Mouse (Mus musculus) bone marrow, adult 2 months (tissue): Measurements from ENCODE around the gene Olfr849. TPM values are rescaled to one million over a fixed set of nuclear protein-coding genes. Genes with fewer than 3 reads are reported as not detected.

ENCODE experiments used
- H3K27ac ChIP-seq: fragments of 200-500 bp; 2 replicates; pipeline ENCODE4 v1.5.1; 2012; ENCODE audit warnings: low read depth, mild to moderate bottlenecking, control low read depth, inconsistent platforms, low read length; ENCODE audit not compliant: control insufficient read depth, poor library complexity, insufficient read depth
- H3K4me1 ChIP-seq: fragments of 200-500 bp; 2 replicates; pipeline ENCODE4 v1.6.1; 2011; ENCODE audit warnings: low read length; ENCODE audit not compliant: control insufficient read depth, insufficient read depth
- H3K4me3 ChIP-seq: fragments of 200-500 bp; replicated peaks from 2 replicates; pipeline ENCODE3; 2011; ENCODE audit warnings: mild to moderate bottlenecking, low read depth, low read length, control low read depth; ENCODE audit not compliant: control insufficient read depth
- CTCF ChIP-seq: fragments of 200-500 bp; IDR thresholded peaks from 2 replicates; pipeline ENCODE4 v1.5.1; 2011; ENCODE audit warnings: low read length, control low read depth; ENCODE audit not compliant: control insufficient read depth, insufficient read depth
- POLR2A ChIP-seq: fragments of 200-500 bp; IDR thresholded peaks from 2 replicates; pipeline ENCODE4 v1.6.1; 2011; ENCODE audit warnings: low read depth, mild to moderate bottlenecking, control low read depth, low read length, borderline replicate concordance; ENCODE audit not compliant: control insufficient read depth
- WGBS: fragments of 180-500 bp; shearing (Covaris S2); methylation state at CpG from one replicate; pipeline ENCODE4 v1.1.7; 2018; 5-methylcytosine and 5-hydroxymethylcytosine counted together
- polyA plus RNA-seq: library from polyadenylated mRNA; stranded (reverse); fragments of >200 nt; gene quantifications from 2 replicates; pipeline ENCODE4 v1.2.4, GENCODE M21; 2011; ENCODE audit warnings: low replicate concordance; ENCODE audit not compliant: missing spikeins, insufficient read depth, insufficient read length

Gene Olfr849
- polyA plus RNA-seq: not detected in 2 replicates

GRCm38 (mm10) chr9:19439966-19440365 lies at the start of gene Olfr849:
TSS of gene Olfr849 (plus strand) at chr9:19440266.
- H3K27ac ChIP-seq: no peak within 1 kb of the TSS
- H3K4me3 ChIP-seq: no peak within 1 kb of the TSS
- no peaks in the 10 kb centered on the region for H3K4me1 ChIP-seq
- 73% methylated on average over 2 of the region's 2 CpGs for WGBS
- TF ChIP-seq POLR2A: no peak
- TF ChIP-seq CTCF: no peak

- H3K4me3 ChIP-seq: no peak within 1 kb of the TSS
- H3K4me1 ChIP-seq: no peaks in the 10 kb centered on the region
- TF ChIP-seq CTCF: no peak
- TF ChIP-seq POLR2A: no peak
- no peak within 1 kb of the TSS for H3K27ac ChIP-seq
Observed at GRCm38 (mm10) chr9:19478148-19478547, 38.1 kb downstream of the Olfr849 start, which contains the start of gene Olfr850. TSS of gene Olfr850 (minus strand) at chr9:19478248.

- no peak within 1 kb of the TSS for H3K4me3 ChIP-seq
- H3K27ac ChIP-seq: no peak within 1 kb of the TSS
- TF ChIP-seq POLR2A: no peak
- no peak for TF ChIP-seq CTCF
- H3K4me1 ChIP-seq: no peaks in the 10 kb centered on the region
Observed at GRCm38 (mm10) chr9:19492995-19493394, 52.9 kb downstream of the Olfr849 start, which contains the start of gene Olfr851. TSS of gene Olfr851 (plus strand) at chr9:19493295.

Other genes with a start within 250 kb of the Olfr849 start
- 0.32 TPM in 1 of 2 replicates, not detected in the other for gene Olfr843, start 188.3 kb upstream of the Olfr849 start, polyA plus RNA-seq
- not detected in 2 replicates for gene Olfr844, start 123.9 kb upstream of the Olfr849 start, polyA plus RNA-seq
- not detected in 2 replicates for gene Olfr845, start 103.8 kb upstream of the Olfr849 start, polyA plus RNA-seq
- not detected in 2 replicates for gene Olfr846, start 76.3 kb upstream of the Olfr849 start, polyA plus RNA-seq
- not detected in 2 replicates for gene Olfr847, start 61.6 kb upstream of the Olfr849 start, polyA plus RNA-seq
- gene Olfr850, start 38.0 kb downstream of the Olfr849 start, polyA plus RNA-seq: not detected in 2 replicates
- gene Olfr851, start 53.0 kb downstream of the Olfr849 start, polyA plus RNA-seq: not detected in 2 replicates
- gene Olfr853, start 100.8 kb downstream of the Olfr849 start, polyA plus RNA-seq: not detected in 2 replicates
- not detected in 2 replicates for gene Olfr854, start 127.1 kb downstream of the Olfr849 start, polyA plus RNA-seq
- not detected in 2 replicates for gene Olfr855, start 142.4 kb downstream of the Olfr849 start, polyA plus RNA-seq
- gene Zfp317, start 181.8 kb downstream of the Olfr849 start, polyA plus RNA-seq: 4.4 and 8.6 TPM in 2 replicates